Mouse (Mus musculus) ES-CJ7 (cell line): ENCODE data around the gene Hist1h3c.
"Not testable (repeated sequence)": the region's sequence is repeated elsewhere in the genome, so short reads cannot be mapped to it uniquely, and the experiment has no call there.

ENCODE experiments used
- DNase-seq: peaks from one replicate; pipeline ENCODE4 v3.0.0; 2011; ENCODE audit warnings: low read depth, low spot score

The Hist1h3c gene

DNA sequence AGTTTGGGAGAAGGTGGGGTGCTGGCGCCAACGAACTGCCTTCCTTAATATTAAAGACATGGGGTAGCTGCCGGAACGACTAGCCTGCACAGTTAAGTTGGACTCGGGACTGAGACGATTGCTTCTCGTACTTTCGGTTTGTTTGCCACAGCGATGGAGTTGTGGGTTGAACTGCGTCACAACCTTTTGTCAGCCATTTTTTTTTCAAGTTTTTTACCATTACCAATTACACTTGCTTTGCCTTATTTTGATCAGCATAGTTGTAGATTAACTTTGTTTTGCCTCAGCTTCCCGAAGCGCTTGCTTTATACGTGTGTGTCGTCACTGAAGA lies 5.5 kb downstream of the Hist1h3c start:
- no peak for DNase-seq

- peak; percentile 97 for DNase-seq
These were observed 6.1 kb downstream of the Hist1h3c start for GRCm38 (mm10) chr13:23739069-23739921.

- peak; percentile 93 for DNase-seq
These were observed 6.7 kb downstream of the Hist1h3c start, which contains the start of gene Hist1h1c for GRCm38 (mm10) chr13:23738677-23739068. Hist1h1c (plus strand) TSS chr13:23738808.

GRCm38 (mm10) chr13:23738041-23738440 lies 7.4 kb downstream of the Hist1h3c start:
- DNase-seq, result no peak

GRCm38 (mm10) chr13:23737091-23737490 lies 8.3 kb downstream of the Hist1h3c start:
- DNase-seq, result no peak

GRCm38 (mm10) chr13:23732156-23732804 lies 13.1 kb downstream of the Hist1h3c start:
- DNase-seq, result peak; percentile 49

GRCm38 (mm10) chr13:23730479-23730878 lies 14.9 kb downstream of the Hist1h3c start:
- no peak for DNase-seq

- no peak for DNase-seq
These were observed 15.7 kb downstream of the Hist1h3c start for GRCm38 (mm10) chr13:23729706-23730105.

DNA sequence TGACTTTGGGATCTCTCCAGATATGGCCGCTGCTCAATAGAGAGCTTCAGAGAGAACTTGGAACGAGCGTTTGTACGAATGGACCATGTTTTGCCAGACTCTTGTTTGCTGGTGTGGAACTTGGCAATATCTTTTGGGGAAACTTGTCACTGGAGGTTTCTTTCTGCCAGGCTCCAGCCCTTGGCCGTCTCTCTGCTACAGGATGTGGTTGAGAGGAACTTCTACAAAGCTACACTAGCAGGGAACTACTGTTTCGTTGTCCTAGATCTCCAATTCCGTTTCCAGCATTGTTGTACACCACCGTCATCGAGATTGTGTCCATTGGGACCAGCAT lies 16.2 kb downstream of the Hist1h3c start:
- no peak for DNase-seq

DNA sequence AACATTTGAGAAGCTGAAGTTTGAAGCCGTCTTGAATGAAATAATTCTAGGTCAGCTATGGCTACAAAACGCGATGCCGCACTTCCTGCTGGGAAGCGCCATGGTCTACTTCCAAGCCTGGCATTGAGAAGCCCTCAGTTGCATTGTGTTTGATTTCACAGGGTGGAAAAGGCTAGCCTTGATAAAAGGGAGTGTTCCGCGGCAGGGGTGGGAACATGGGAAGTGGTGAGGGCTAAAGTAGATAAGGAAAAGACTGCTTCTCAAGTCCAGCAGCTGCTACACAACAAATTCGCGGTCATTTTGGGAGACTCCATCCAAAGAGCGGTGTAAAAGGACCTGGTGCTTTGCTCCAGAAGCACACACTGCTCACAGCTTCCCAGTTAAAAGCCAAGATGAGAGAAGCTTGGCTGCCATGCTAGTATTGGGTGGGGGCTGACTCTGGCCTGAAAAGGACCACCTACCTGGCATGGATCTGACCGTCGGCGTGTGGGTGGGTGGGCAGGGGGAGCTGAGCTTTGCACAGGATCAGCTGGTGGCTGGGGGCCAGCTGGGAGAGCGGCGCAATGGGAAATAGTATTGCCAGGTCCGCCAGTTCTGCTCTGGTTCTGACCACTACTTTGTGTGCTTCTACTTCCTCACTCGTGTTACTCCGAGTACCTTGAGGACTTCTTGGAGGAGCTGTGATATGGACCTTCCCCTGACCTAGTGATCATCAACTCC lies 16.8 kb downstream of the Hist1h3c start:
- DNase-seq, result no peak

DNA sequence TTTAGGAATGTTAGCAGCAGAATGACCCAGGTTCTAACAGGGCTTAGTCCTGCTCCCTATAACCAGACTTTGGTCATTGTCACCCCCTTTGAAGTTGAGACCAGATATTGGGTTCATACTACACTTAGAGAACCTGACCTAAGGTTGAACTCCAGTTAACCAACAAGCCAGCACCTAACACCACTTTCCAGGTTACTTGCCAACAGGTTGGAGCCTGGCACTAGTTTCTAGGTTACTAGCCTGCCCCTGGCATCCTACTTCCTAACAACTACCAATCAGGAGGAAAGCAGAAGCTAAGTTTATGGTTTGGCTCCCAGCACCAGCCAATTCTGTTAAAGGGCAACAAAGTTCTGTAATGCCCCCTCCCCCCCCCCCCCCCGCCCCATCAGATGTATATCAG lies 20.2 kb downstream of the Hist1h3c start:
- DNase-seq, result no peak

DNA sequence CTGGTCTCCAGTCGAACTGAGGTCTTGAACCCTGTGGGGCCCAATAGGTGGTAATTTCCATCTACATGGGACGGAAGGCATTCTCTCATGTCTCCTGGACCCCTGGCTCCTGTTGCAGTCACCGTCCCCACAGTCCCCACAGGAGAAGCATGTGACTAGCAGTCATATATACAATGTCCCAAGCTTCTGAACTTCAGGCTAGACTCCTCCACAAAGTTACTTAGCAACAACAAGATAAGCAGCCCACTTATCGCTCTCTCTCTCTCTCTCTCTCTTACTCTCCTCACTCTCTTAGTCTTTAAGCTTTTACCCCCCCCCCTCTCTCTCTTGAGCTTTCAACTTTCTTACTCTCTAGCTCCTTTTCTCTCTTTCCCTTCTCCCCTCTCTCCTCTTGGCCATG lies 21.2 kb downstream of the Hist1h3c start:
- DNase-seq, result no peak

DNA sequence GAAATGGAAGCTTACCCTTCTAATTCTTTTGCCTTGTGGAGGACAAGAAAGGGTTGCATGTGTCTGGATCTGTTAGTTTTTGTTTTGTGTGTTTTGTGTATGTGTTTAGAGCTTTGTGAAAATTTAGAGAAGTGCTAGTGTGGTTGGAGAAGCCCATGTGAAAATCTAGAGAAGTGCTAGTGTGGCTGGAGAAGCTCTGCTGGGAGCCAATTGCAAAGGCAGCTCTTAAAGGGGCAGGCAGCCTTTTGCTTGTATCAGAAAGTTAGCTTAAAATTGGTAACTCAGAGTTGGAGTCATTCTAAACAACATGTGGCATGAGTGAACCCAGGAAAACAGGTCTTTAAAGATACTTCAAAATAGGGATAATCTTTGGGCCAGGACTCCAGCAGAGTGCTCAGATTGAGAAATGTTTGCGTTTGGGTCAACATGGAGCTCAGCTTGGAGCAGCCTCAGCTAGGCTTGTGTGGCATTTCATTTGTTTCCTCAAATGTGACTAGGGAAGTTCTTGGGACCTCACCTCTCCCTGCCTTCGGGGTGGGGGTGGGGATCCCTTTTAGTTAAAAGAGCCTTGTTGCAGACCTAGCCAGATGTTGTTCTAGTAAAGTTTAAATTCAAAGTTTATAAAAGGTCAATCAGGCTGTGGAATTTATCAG lies 27.7 kb downstream of the Hist1h3c start:
- not testable (repeated sequence) for DNase-seq

DNA sequence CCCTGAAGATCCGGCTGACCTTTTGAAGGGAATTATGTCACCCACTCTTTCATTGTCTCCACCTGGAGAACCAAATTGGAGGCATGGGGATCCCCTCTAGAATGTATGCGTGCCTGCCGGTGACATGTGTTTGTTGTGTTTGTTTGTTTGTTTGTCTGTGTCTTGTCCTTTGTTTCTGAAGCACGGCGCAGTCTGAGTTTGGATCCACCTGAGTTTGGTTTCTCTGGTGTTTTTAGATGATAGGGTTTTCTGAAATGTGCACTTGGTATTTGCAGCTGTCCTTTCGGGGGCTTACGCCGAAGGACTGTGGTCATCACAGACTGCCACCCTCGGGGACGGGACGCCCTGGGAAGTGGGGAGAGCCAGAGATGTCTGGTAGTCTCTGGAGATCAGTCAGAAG lies 28.2 kb downstream of the Hist1h3c start:
- no peak for DNase-seq

- no peak for DNase-seq
These were observed 28.9 kb downstream of the Hist1h3c start for GRCm38 (mm10) chr13:23716261-23717042.

GRCm38 (mm10) chr13:23710374-23711089 lies 34.9 kb downstream of the Hist1h3c start, which contains the start of gene Hfe:
Hfe (minus strand) TSS chr13:23710854.
- DNase-seq, result peak; percentile 27

DNA sequence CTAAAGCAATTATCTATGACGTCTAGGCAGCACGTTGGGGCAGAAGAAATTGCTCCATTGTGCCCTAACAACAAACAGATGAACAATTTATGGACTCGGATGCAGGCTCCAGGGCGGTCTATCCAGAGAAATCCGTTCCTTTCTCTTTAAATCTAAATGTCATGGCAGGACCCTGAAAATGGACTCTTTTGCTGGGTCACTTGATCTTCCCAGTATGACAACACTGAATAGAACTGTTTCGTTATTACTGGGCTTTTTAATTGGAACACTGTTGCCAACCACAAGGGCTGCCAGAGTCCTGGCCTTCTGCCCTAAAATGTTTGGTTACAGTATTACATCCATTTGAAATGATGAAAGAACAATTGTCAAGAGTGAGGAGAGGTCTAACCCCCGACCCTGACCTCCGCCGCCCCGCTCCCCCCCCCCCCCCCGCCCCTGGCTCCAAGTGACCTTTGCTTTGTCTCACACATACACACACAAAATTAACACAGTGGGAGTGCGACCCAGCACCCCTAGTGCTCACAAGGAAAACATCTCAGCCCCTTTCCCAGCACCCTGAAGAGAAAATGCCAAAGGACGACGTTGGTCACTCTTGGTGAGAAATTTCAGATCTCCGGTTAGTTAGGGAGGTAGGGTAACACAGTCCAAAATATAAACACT lies 35.6 kb downstream of the Hist1h3c start:
- DNase-seq, result no peak

DNA sequence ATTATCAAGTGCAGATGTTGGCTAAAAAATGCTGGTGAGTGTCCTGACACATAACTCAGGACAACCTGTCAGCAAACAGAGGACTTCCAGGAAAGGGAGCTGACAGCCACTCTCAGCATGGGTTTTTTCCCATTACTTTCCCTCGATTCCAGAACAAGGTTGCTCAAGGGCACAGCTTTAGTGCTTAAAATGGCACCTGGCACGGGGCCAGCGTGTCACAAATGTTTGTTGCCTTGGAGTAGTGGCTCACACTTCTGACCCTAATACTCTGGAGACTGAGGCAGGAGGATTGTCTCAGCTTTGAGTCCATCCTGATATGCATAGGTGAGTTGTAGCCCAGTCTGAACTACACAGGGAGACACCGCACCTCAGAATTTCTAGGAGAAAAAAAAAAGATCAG lies 36.7 kb downstream of the Hist1h3c start:
- DNase-seq, result no peak

- DNase-seq, result no peak
These were observed 37.4 kb downstream of the Hist1h3c start for GRCm38 (mm10) chr13:23708041-23708440.

DNA sequence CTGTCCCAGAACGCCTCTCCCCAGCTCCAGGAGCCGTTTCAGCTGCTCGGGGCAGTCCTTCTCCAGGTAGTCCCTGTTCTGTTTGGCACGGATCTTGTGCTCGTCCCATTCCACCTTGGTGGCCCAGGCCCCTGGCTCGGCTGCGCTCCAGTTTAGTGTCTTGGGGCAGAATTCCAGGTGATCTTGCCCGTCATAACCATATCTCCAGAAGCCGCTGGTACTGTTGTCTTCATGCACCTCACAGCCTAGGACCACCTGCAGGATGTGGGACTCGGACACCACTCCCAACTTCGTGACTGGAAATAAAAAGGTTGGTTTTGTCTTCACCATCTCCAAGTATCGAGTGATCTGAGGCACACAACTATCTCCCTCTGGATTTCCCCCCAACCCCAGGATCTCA lies 38.6 kb downstream of the Hist1h3c start:
- no peak for DNase-seq
